Mouse (Mus musculus) G1E (cell line): ENCODE measurements at regions not wholly inside any gene's neighbourhood (a gene's known extent, or its start where the extent isn't known, plus 50 kb on each side); places are given as distances from the start of the nearest gene placed in this dataset.
"Not testable (repeated sequence)": the region's sequence is repeated elsewhere in the genome, so short reads cannot be mapped to it uniquely, and the experiment has no call there.

Experiments
- CTCF ChIP-seq: IDR thresholded peaks from 2 replicates; pipeline ENCODE4 v1.5.1; 2012; ENCODE audit warnings: low read depth, low read length, inconsistent platforms, mixed read lengths
- GATA1 ChIP-seq: IDR thresholded peaks from 2 replicates; pipeline ENCODE4 v1.6.1; 2012; ENCODE audit warnings: borderline replicate concordance, low read length, inconsistent platforms, mixed read lengths

DNA sequence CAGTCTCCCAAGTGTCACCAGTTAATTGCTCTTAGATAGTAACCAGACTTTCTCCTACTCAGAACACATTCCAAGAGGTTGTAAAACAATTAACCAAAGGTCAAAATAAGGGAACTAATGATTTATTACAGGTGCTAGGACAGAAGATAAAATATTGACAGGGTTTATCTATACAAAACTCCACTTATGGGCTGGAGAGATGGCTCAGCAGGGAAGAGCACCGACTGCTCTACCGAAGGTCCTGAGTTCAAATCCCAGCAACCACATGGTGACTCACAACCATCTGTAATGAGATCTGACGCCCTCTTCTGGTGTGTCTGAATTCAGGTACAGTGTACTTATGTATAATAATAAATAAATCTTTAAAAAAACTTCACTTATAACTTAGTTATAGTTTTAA, 127.6 kb upstream of the Gdi2 start:
- TF ChIP-seq CTCF, GATA1: not testable (repeated sequence)
